Mouse (Mus musculus) bone marrow, adult 2 months (tissue): ENCODE measurements at regions not wholly inside any gene's neighbourhood (a gene's known extent, or its start where the extent isn't known, plus 50 kb on each side); places are given as distances from the start of the nearest gene placed in this dataset.

Experiments
- H3K27ac ChIP-seq: fragments of 200-500 bp; 2 replicates; pipeline ENCODE4 v1.5.1; 2012; ENCODE audit warnings: low read depth, mild to moderate bottlenecking, control low read depth, inconsistent platforms, low read length; ENCODE audit not compliant: control insufficient read depth, poor library complexity, insufficient read depth
- H3K4me1 ChIP-seq: fragments of 200-500 bp; 2 replicates; pipeline ENCODE4 v1.6.1; 2011; ENCODE audit warnings: low read length; ENCODE audit not compliant: control insufficient read depth, insufficient read depth
- H3K4me3 ChIP-seq: fragments of 200-500 bp; replicated peaks from 2 replicates; pipeline ENCODE3; 2011; ENCODE audit warnings: mild to moderate bottlenecking, low read depth, low read length, control low read depth; ENCODE audit not compliant: control insufficient read depth
- CTCF ChIP-seq: fragments of 200-500 bp; IDR thresholded peaks from 2 replicates; pipeline ENCODE4 v1.5.1; 2011; ENCODE audit warnings: low read length, control low read depth; ENCODE audit not compliant: control insufficient read depth, insufficient read depth
- POLR2A ChIP-seq: fragments of 200-500 bp; IDR thresholded peaks from 2 replicates; pipeline ENCODE4 v1.6.1; 2011; ENCODE audit warnings: low read depth, mild to moderate bottlenecking, control low read depth, low read length, borderline replicate concordance; ENCODE audit not compliant: control insufficient read depth
- WGBS: fragments of 180-500 bp; shearing (Covaris S2); methylation state at CpG from one replicate; pipeline ENCODE4 v1.1.7; 2018; 5-methylcytosine and 5-hydroxymethylcytosine counted together

DNA sequence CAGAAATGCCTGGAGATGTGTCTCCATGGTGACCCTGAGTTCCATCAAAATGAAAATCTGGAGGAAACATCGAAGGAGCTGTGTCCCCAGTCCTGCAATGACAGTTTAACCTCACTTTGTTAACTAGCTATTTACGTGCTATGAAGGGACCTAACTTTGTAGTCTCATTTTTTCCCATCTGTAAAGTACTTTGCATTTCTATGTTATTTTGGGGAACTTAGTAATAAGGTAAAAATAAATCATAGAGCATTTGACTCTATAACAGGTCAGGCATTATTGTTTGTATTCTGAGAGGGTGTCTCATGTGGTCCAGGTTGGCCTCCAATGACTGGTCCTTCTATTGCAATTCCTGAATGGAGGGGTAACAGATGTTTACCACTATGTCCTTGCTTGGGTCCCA lies 513.6 kb upstream of the Adgrl2 start:
- Histone ChIP-seq H3K27ac (no peak overlapping the region), H3K4me1 (no peaks in the 10 kb centered on the region; the same call in 1 of the 2 replicates), H3K4me3 (no peak overlapping the region)
- WGBS, result 83% methylated on average over 2 of the region's 2 CpGs
- TF ChIP-seq CTCF, result no peak
- no peak for TF ChIP-seq POLR2A

DNA sequence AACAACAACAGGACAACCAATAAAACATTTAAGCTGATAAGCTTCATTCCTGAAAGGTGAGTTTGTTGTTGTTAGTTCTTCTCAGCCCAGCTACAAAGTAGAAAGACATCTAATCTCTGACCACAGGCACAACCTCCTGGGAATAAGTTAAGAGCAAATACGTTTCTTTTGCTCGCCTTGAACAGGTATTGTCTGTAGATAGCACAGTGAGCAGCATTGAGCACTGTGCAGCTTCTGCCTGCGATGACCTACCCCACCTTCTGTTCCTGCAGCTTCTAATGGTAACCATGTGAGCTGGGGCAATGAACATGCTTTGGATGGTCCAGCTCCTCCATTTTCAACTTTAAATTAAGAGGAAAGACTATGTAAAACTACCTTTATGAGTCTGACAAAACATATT lies 509.8 kb upstream of the Adgrl2 start:
- TF ChIP-seq CTCF (no peak), POLR2A (no peak)
- H3K27ac ChIP-seq, result no peak overlapping the region
- WGBS, result 60% methylated on average over 3 of the region's 3 CpGs
- H3K4me3 ChIP-seq, result no peak overlapping the region
- H3K4me1 ChIP-seq, result no peaks in the 10 kb centered on the region

DNA sequence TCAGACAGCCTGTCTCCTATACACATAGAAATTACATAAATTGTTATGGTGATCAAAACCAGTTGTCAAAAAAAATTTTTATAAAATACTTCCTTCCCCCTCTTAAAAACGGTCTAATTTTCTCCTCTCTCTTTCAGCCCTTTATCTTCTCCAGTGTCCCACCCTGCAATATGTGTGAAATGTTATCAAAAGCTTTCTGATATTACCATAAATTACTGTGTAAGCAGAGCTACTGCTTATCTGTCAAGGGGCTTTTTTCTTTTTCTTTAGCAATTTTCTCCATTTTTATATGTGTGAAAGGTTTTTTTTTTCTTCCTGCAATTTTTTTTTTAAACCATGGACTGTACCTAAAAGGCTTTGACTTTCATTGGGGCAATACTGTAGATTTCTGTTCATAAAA lies 508.4 kb upstream of the Adgrl2 start:
- WGBS, result 23% methylated on average over 1 of the region's 1 CpGs
- H3K4me1 ChIP-seq, result no peaks in the 10 kb centered on the region
- H3K4me3 ChIP-seq, result no peak overlapping the region
- no peak overlapping the region for H3K27ac ChIP-seq
- TF ChIP-seq CTCF, result no peak
- TF ChIP-seq POLR2A, result no peak

DNA sequence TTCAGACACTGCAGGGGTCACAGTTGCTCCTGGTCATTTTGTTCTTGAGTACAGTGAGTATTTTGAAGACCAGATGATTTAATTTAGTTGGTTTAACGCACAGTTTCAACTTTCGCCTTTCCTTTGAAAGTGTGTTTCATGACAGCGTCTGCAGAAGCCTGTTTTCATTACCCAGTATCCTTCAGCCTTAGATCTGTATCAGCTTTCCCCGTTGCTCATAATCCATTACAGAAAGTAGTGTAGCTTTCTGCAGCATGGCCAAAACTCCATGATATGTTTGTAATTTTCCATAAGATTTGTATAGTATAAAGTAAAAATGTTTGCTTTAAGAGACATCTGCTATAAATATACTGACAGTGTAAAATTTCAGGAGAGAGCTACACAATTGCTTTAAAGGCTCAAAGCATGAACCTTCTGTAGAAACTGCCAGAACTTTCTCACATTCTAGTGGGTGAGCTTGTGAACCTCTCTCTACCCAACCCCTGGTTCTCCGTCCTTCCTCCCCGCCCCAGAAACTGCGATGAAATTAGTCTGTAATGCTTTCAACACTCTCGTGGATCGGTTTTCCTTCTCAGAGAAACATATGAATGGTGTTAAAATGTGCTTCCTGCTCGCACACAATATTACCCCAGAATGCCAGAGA lies 506.6 kb upstream of the Adgrl2 start:
- TF ChIP-seq CTCF (no peak), POLR2A (no peak)
- H3K4me3 ChIP-seq, result no peak overlapping the region
- WGBS, result 44% methylated on average over 10 of the region's 10 CpGs
- no peak overlapping the region for H3K27ac ChIP-seq
- no peaks in the 10 kb centered on the region for H3K4me1 ChIP-seq

DNA sequence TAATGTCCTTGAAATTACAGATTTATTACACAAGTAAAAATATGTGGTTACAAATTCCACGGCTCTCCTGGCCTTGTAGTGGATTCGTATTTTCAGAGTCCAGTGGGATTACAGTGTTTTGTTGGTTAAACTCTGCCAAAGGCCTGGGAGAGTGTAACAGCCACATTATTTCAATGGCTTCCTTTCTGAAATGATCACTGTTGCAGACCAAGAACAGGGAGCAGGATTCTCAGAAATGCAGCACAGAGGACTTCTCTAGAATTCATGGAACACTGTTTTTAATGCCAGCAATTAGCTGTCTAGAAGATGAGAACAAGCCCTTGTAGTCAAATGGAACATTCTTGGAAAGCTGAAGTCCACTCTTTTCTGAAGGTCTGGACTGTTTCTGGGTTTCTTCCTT lies 505.8 kb upstream of the Adgrl2 start:
- no peak overlapping the region for H3K4me3 ChIP-seq
- no peaks in the 10 kb centered on the region for H3K4me1 ChIP-seq
- 85% methylated on average over 2 of the region's 2 CpGs for WGBS
- TF ChIP-seq CTCF (no peak), POLR2A (no peak)
- H3K27ac ChIP-seq, result no peak overlapping the region

DNA sequence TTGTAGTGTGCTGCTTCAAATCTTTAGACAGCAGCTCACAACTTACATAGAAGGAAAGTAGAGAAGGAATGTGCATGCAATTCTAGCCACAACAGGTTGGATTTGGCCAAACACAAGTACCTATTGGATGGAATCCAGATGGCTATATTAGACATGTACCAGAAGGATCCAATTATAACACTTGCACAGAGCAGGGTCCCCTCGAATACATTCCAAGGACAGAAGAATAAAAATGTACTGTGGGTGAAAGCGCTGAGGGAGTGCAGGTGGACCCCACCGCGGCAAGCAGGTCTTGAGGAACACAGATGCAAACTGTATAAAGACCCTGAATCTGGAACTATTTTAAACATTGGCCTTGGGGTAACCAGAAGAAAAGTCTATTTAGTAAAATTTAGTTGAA lies 497.8 kb upstream of the Adgrl2 start:
- WGBS, result 89% methylated on average over 4 of the region's 4 CpGs
- H3K4me1 ChIP-seq, result no peaks in the 10 kb centered on the region
- no peak overlapping the region for H3K27ac ChIP-seq
- no peak overlapping the region for H3K4me3 ChIP-seq
- TF ChIP-seq POLR2A, result no peak
- no peak for TF ChIP-seq CTCF

DNA sequence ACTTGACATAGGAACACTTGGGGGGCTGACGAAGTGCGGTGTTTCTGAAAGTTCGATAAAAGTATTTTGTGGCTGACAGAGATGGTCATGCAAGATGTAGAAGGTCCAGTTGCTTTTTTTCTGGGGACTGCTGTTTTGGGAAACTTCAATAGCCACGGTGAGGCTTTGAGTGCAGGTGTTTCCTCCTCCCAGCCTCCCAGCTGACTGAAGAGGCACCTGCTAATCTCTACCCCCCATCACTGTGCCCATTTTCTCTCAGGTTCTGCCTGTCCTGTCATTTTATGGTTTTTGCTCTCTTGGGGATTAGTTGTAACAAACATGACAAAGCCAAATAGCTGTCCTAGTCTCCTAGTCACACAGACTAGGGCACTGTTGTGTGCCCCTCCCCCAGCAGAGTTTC lies 495.1 kb upstream of the Adgrl2 start:
- no peak overlapping the region for H3K4me3 ChIP-seq
- H3K27ac ChIP-seq, result no peak overlapping the region
- H3K4me1 ChIP-seq, result no peaks in the 10 kb centered on the region
- TF ChIP-seq POLR2A (no peak), CTCF (no peak)
- 43% methylated on average over 4 of the region's 4 CpGs for WGBS

DNA sequence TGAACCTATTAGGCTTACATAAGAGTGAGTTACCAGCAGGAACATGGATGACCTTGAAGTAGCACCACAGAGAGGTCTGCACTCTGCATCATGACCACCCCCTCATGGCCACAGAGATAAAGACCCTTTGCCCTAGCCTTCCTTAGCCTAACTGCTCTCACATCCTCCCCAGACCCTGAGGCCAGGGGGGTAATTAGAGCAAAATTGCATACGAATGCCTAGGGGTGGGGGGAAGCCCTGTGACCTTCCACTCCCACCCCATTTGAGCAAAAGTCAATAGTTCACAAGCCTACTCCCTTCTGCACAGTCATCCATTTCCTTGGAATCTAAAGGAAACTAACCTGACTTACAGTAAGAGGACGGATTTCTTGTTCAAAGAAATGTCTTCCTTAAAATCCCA lies 494.0 kb upstream of the Adgrl2 start:
- no peak overlapping the region for H3K4me3 ChIP-seq
- H3K27ac ChIP-seq, result no peak overlapping the region
- H3K4me1 ChIP-seq, result no peaks in the 10 kb centered on the region
- WGBS, result 82% methylated on average over 2 of the region's 2 CpGs
- TF ChIP-seq POLR2A (no peak), CTCF (no peak)

DNA sequence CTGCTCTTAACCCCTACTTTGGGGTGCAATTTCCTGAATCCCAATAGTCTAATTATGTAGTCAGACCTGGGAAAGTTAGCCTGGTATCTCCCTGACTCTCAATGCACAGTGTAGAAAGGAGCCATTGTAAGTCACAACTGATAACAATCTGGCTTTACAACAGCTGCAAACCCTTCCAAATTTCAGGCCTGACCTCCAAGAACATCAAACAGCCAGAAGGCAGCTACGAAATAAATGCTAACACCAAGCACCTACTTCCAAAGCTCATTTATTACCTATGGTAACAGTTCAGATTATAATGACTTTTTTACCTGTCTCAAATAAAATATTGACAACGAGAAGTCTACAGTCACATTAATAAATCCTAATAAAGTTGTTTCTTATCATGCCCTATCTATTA lies 485.8 kb upstream of the Adgrl2 start:
- H3K4me1 ChIP-seq, result no peaks in the 10 kb centered on the region
- H3K27ac ChIP-seq, result no peak overlapping the region
- 77% methylated on average over 2 of the region's 2 CpGs for WGBS
- no peak for TF ChIP-seq POLR2A
- TF ChIP-seq CTCF, result no peak
- H3K4me3 ChIP-seq, result no peak overlapping the region
